Mouse (Mus musculus): Measurements from ENCODE around the gene Trappc2l. TPM values are rescaled to one million over a fixed set of nuclear protein-coding genes. Genes with fewer than 3 reads are reported as not detected.
"Not testable (repeated sequence)": the region's sequence is repeated elsewhere in the genome, so short reads cannot be mapped to it uniquely, and the experiment has no call there.

Gene Trappc2l
- 10 to 100 TPM; 37.9 to 40.3 TPM for total RNA-seq (2021)
- long read RNA-seq, experiment 1, transcript Trappc2l-201 (5 exons, 1,659 nt) = major isoform, 123 of 139 reads
- long read RNA-seq, experiment 1, partial matches to known transcripts = 13 of 139 reads
- long read RNA-seq, experiment 1, other reads (novel, unspliced or antisense) = 3 of 139 reads
- long read RNA-seq, experiment 2, transcript Trappc2l-201 (5 exons, 1,659 nt) = major isoform, 98 of 114 reads
- long read RNA-seq, experiment 2, partial matches to known transcripts = 14 of 114 reads
- long read RNA-seq, experiment 2, other reads (novel, unspliced or antisense) = 2 of 114 reads

DNA sequence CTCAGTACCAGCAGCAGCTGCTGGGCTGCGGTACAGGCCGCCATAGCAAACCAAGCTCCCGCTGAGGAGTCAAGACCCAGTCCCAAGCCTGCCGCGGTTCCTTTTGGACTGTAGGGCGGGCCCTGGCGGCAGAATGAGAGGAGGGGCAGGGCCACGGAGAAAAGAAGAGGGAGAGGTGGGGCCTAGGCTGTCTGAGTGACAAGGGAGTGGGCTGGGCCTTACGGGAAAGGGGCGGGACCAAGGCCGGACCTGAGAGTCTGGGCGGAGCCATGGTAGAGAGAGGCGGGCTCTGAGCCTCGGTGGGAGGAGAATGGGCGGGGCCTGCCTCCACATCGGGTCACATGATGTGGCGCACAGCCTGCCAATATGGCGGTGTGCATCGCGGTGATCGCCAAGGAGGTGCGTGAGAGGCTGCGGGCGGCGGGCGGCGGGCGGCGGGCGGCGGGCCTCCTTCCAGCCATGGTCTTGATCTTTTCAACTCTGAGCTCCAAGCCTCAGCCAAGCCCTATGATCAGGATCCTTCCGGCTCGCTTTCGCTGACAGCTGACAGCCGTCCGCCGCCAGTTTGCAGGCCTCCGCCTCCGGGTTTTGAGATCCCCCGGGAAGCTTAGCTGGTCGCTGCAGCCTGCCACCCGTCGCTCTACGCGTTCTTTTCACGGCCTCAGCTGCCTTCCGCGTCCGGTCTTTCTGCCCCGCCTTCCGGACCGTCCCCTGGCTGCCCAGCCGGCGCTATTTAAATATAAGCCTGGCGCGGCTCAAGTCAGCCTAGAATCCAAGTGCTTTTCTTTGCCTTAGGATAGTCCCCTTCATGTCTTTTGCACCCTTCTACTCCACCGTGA lies at the start of gene Trappc2l, which contains the start of gene Galns:
Gene Trappc2l, plus strand, starts transcription at position 346 of the 839 bp plus-strand sequence.
Gene Galns, minus strand, starts transcription at position 169 of the 839 bp plus-strand sequence.
- peak; percentile 93 for DNase-seq

DNA sequence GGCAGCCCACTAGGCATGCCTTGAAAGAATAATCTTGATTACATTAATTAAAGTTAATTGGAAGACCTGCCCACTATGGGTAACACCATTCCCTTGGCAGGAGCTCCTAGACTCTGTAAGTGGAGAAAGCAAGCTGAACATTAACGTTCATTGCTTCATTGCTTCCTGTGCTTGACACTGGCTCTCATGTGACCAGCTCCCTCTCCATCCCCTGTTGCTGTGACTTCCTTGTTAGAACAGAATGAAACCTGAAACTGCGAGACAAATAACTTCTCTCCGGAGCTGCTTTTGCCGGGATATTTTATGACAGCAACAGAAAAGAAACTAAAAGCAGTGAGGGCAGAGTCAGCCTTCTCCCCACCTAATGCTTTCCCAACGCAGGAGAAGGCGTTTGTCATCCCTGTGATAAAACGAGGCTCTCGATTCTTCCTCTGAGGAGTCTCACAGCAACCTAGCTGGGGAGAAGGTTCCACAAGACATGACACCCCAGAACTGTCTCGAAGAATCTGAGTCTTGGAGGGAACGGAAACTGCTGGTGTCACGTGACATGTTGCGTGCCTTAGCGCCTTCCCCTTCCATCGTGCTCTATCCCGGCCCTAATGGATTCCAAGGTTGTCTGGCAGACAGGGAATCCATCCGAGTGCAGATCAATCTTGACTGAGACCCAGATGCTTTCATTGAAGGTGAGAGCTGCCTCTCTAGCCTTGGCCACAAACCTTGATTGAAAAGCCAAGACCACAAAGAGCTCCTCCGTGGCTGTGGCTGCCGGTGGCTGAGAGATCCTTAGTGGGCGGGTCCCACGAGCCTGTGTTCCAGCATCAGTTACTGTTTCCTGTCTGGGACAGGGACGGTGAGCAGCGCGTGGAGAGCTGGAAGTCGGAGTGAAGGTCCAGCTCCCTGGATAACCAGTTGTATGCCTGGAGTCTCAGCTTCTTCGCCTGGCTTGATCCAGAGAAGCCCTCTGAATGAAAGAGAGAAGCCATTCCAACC lies 46.8 kb upstream of the Trappc2l start:
- no peak for DNase-seq

DNA sequence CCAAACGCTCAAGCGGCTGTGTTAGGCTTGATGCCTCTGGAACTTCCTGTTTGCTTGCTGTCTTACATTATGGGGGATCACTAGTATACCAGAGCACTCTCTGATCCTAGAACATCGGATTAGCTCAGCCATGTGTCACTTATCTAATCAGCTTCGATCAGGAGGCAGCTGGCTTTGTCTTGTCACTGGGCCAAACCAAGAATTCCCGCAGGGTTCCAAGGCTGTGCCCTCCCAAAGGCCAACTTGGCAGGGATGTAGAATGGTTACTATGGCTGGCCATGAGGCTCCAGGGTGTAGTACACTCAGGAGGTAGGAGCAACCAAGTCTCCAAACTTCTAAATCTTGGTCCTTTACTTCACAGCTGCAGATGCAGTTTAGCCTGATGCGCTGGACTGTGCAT lies 44.7 kb upstream of the Trappc2l start:
- no peak for DNase-seq

- peak; percentile 95 for DNase-seq
Observed at GRCm38 (mm10) chr8:122567361-122568108, 43.9 kb upstream of the Trappc2l start, which contains the start of gene Cdt1. TSS of gene Cdt1 (plus strand) at chr8:122568015.

DNA sequence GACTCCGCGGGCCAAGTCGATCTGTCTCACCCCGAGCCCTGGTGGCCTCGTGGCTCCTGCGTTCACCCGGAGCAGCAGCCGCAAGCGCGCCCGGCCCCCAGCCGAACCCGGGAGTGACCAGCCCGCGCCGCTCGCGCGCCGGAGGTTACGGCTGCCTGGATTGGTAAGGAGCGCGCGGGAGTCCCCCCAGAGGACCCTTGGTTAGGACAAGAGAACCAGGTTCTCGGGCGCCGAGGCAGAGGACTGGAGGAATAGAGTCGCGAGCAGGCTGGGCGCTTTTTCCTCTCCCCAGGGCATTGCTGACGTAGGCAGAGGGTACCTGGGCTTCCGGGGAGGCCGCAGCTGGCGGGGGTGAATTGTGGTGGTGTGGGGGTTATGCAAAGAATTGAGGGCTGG lies 43.3 kb upstream of the Trappc2l start:
- DNase-seq = peak; percentile 30

GRCm38 (mm10) chr8:122568881-122569309 lies 42.5 kb upstream of the Trappc2l start:
- no peak for DNase-seq

DNA sequence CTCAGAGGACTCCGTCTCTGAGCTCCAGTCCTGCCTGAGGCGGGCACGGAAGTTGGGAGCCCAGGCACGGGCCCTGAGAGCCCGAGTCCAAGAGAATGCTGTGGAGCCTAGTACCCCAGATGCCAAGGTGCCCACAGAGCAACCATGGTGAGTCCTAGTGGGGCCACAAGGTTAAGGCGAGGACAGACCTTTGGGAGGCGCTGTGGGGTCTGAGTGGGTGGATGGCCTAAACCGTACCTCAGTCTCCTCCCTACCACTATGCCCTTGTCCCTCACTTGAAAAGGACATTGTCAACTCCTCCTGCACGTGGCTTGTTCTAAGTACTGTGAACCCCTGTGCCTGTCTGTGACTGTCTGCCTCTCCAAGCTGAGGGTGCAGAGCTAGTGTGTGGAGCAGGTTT lies 42.1 kb upstream of the Trappc2l start:
- no peak for DNase-seq

DNA sequence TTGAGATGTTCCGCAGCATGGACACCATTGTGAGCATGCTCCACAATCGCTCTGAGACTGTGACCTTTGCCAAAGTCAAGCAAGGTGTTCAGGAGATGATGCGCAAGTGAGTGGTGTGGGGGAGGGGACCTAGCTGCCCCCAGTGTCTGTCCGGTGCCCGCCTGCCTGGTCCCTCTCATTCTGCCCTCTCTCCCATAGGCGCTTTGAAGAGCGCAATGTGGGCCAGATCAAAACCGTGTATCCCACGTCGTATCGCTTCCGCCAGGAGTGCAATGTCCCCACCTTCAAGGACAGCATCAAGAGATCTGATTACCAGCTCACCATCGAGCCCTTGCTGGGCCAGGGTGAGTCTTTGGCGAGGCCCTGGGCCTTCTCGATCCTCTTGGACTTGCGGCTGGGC lies 41.4 kb upstream of the Trappc2l start:
- no peak for DNase-seq

GRCm38 (mm10) chr8:122571153-122571552 lies 40.3 kb upstream of the Trappc2l start:
- DNase-seq = no peak

- DNase-seq = no peak
Observed at GRCm38 (mm10) chr8:122571750-122572267, 39.6 kb upstream of the Trappc2l start.

GRCm38 (mm10) chr8:122572751-122573150 lies 38.7 kb upstream of the Trappc2l start:
- DNase-seq = no peak

GRCm38 (mm10) chr8:122573176-122573575 lies 38.3 kb upstream of the Trappc2l start:
- not testable (repeated sequence) for DNase-seq

GRCm38 (mm10) chr8:122573577-122573976 lies 37.9 kb upstream of the Trappc2l start:
- DNase-seq = no peak

DNA sequence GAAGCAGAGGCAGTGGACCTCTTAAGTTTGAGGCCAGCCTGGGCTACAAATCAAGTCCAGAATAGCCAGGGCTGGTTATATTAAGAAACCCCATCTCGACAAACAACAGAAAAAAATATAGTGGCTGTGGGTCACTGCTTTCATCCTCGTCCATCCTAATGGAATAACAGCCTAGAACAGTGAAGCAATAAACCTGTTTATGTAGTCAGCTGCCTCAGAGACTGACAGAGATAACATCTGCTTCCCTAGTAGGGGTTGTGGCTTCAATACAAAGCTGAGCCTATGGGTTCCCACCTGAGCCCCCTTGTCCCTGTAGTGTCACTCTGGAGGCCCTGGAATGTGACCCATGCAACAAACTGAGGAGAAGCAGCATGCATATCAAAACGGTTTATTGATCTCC lies 37.2 kb upstream of the Trappc2l start:
- DNase-seq = no peak

GRCm38 (mm10) chr8:122574667-122575251 lies 36.7 kb upstream of the Trappc2l start:
- no peak for DNase-seq

DNA sequence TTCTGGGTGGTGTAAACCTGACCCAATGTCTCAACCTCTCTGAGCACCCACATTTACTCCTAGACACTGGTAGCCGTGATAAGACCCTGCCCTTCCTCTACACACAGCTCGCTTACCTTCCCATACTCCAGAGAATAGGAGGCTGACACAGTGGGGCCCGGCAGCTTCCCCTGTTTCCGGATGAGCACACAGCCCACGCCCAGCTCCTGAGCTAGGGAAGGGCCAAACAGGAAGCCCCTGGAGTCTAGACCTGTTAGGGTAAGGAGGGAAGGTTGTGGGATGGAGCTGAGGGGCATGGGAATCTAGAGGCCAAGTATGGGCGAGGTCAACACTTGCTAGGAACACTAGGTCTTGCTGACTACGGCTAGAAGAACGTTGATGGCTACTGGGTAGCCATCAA lies 36.2 kb upstream of the Trappc2l start:
- DNase-seq = no peak

DNA sequence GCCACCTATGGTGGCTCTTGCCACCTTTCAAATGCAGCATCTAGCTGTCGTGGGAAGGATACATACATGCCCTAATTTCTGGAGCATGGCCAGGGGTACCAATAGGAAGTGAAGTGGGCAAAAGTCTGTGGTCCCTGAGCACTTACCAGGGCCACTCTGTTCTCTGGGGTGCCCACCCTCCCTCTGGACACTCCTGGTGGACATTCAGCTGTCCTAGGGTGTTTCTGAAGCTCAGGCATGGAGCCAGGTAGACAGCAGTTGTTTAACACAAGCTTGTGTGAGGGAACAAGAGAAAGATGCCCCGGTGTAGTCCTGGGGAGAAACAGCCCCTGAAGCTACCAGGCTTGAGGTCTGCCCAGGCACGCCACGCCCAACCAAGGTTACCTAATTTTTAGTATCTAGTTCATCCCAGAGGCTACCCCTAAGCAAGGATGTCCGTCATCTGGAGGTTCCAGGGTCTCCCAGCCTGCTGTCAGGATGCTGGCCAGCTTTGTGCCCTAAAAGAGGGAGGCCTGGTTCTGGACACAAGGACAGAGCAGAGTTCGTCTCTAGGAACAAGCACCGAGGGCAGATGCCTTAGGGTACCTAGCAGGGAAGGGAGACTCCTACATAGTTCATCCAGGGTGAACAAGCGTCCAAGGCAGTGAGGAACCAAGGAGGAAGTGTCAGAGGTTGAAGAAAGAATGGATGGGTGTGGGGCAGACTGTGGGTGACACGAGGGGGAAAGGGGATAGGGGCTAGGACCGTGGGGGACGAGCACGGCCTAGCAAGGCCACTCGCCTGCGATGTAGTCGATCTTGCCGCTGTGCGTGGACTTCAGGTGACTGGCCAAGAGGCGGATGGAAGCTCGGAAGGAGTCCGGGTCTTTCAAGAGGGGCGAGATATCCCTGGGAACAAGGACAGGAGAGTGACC lies 35.4 kb upstream of the Trappc2l start:
- DNase-seq = no peak

DNA sequence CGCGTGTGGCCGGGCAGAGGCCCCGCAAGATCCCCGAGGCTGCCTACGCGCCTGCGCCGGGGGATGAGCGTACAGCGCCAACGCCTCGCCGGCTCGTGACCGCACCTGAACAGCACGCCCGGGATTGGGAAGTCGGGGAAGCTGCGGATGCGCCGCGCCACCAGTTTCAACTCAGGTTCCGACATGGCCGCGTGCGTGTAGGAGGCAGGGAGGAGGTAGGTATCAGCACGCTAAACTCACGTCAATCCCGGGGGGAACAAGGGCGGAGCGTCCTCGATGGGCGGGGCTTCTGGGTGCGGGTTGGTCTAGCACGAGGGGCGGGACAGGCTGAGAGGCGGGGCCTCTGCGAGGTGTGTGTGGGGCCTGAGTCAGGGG lies 34.8 kb upstream of the Trappc2l start, which contains the start of gene Aprt:
Gene Aprt, minus strand, starts transcription at position 262 of the 375 bp plus-strand sequence.
- DNase-seq = peak; percentile 90

DNA sequence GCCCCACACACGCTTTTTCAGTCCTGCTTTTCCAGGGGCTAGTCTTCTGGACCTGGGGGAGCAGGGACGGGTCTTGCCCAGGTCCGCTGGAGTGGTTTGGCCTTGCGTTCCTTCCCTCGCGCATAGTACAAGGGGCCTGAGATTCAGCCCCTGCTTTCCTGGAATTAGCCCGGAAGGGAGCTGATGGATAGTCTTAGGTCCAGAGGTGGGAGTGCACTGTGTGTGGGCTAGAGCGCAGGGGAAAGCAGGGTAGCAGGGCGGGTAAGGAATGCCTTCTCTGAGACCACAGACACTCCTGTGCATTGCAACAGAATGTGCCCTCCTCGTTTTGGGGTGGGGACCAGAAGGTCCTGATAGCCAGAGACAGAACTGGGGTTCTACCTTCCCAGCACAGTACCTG lies 34.3 kb upstream of the Trappc2l start:
- no peak for DNase-seq

Measured in gastrocnemius, postnatal 25 days (tissue).